Mouse (Mus musculus): Measurements from ENCODE around the gene Snf8.

Snf8 gene

DNA sequence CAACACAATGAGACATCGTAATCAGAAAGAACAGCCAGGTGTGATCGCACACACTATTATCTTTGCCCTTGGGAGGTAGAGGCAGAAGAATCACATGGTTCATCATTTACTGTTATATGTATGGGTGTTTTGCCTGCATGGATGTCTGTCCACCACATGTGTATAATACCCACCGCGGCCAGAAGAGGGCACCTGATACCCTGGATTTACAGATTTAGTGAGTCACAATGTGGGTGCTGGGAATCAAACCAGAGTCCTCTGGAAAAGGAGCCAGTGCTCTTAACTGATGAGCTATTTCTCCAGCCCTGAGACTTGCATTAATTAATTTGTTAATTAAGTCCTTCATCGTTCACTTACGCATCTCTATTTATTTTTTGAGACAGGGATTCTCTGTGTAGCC, 53.3 kb downstream of the Snf8 start:
- Histone ChIP-seq H3K27me3 (ENCODE audit: insufficient read depth, low read length) (no peaks in the 10 kb centered on the region), H3K4me3 (replicated peaks; ENCODE audit: low read length) (no peak overlapping the region), H3K9me3 (ENCODE audit: low read length) (no peaks in the 10 kb centered on the region), H3K36me3 (ENCODE audit: insufficient read depth, low read length) (no peaks in the 10 kb centered on the region), H3K4me1 (replicated peaks; ENCODE audit: low read depth, low read length) (peaks cover 8% of the 10 kb centered on the region)
- TF ChIP-seq POU5F1 (IDR thresholded peaks at IDR 0.05; ENCODE audit: borderline replicate concordance, low read length) (no peak), CTCF (conservative IDR thresholded peaks at IDR 0.05; ENCODE audit: low read length) (peak; percentile 43)

DNA sequence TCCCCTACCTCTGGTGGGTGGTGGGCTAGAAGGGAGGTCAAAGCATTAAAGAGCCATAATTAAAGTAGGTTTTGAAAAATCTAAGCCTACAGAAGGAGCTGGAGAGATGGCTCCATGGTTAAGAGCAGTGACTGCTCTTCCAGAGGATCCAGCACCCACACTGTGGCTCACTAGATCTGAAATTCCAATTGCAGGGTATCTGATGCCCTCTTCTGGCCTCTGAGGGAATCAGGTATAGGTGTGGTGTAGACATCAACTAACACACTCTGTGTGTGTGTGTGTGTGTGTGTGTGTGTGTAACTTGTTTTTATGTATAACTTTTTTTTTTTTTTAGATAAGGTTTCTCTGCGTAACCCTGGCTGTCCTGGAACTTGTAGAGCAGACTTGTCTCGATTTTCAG, 56.4 kb downstream of the Snf8 start:
- H3K4me3 ChIP-seq (replicated peaks; ENCODE audit: low read length) = no peak overlapping the region
- no peaks in the 10 kb centered on the region for H3K4me1 ChIP-seq (replicated peaks; ENCODE audit: low read depth, low read length)
- H3K27me3 ChIP-seq (ENCODE audit: insufficient read depth, low read length) = no peaks in the 10 kb centered on the region
- no peaks in the 10 kb centered on the region for H3K36me3 ChIP-seq (ENCODE audit: insufficient read depth, low read length)
- TF ChIP-seq CTCF (conservative IDR thresholded peaks at IDR 0.05; ENCODE audit: low read length) = peak; percentile 34
- TF ChIP-seq POU5F1 (IDR thresholded peaks at IDR 0.05; ENCODE audit: borderline replicate concordance, low read length) = no peak
- no peak for TF ChIP-seq NANOG (IDR thresholded peaks at IDR 0.05; ENCODE audit: borderline replicate concordance, low read length)
- H3K9me3 ChIP-seq (ENCODE audit: low read length) = no peaks in the 10 kb centered on the region

DNA sequence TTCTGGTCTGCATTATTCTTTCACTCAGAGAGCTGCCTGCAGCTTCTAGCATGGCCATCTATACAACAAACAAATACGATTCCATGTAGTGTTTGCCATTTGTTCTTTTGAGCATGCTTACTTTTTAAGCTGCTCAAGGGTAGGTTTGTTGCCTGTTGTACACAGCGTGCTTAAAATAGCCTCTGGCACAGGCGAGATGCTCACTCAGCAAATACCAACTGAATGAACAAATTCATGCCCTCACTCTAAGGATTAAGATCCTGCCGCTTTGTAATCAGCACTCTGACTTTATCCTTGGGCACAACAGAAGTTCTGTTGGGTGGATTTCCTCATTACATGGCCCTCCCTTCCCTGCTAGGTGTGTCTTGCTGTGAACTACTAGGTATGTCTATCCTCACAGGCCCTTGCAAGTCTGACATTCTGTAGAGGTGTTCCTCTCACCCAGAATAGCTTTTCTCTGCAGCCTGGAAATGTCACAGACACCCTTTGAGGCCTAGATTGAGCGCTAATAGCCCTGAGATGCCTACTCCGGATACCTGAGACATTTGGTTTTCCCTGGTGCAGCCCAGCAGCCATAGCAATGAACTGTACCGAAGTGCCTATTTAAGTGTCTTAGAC, 58.1 kb downstream of the Snf8 start:
- no peaks in the 10 kb centered on the region for H3K36me3 ChIP-seq (ENCODE audit: insufficient read depth, low read length)
- TF ChIP-seq POU5F1 (IDR thresholded peaks at IDR 0.05; ENCODE audit: borderline replicate concordance, low read length) = no peak
- TF ChIP-seq NANOG (IDR thresholded peaks at IDR 0.05; ENCODE audit: borderline replicate concordance, low read length) = no peak
- no peak for TF ChIP-seq CTCF (conservative IDR thresholded peaks at IDR 0.05; ENCODE audit: low read length)
- no peak overlapping the region for H3K4me3 ChIP-seq (replicated peaks; ENCODE audit: low read length)
- H3K4me1 ChIP-seq (replicated peaks; ENCODE audit: low read depth, low read length) = peaks cover 3% of the 10 kb centered on the region; the same call in 1 of the 2 replicates
- H3K27me3 ChIP-seq (ENCODE audit: insufficient read depth, low read length) = no peaks in the 10 kb centered on the region
- no peaks in the 10 kb centered on the region for H3K9me3 ChIP-seq (ENCODE audit: low read length)

DNA sequence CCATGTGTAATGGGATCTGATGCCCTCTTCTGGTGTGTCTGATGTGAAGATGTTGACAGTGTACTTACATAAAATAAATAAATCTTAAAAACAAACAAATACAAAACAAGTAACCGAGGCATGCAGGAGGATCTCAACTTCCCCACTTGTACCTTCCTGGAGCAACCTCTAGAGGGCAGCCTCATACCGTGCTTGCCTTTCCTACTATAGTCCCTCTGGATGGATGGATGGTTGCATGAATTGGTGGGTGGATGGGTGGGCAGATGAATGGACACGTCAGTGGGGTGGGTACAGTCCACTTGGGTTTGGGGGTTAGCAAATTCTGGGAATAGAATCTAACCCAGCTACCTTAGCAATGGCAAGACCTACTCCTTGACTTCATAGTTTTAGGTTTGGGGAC, 58.7 kb downstream of the Snf8 start:
- no peaks in the 10 kb centered on the region for H3K36me3 ChIP-seq (ENCODE audit: insufficient read depth, low read length)
- no peaks in the 10 kb centered on the region for H3K9me3 ChIP-seq (ENCODE audit: low read length)
- TF ChIP-seq CTCF (conservative IDR thresholded peaks at IDR 0.05; ENCODE audit: low read length) = peak; percentile 77
- TF ChIP-seq POU5F1 (IDR thresholded peaks at IDR 0.05; ENCODE audit: borderline replicate concordance, low read length) = no peak
- H3K4me1 ChIP-seq (replicated peaks; ENCODE audit: low read depth, low read length) = peaks cover 3% of the 10 kb centered on the region; the same call in 1 of the 2 replicates
- no peaks in the 10 kb centered on the region for H3K27me3 ChIP-seq (ENCODE audit: insufficient read depth, low read length)
- no peak overlapping the region for H3K4me3 ChIP-seq (replicated peaks; ENCODE audit: low read length)
